Comparison of ENCODE assay signal across 12 mouse cellular contexts in genomic region chr4:102913700-102914327, GRCm38 (mm10).
DNase-seq lines count a peak whose midpoint lies in the region; ATAC-seq and TF ChIP-seq lines count a peak whose summit lies in the region.
"Had no signal": no experiment of that assay in that cellular context is flagged by ENCODE, and none has a peak within 500 bp of the region (broad histone marks: within the 10 kb centered on the region; RNA-seq: fewer than 3 reads in every experiment).

No protein-coding gene starts in this region.

- H3K79me2 ChIP-seq in heart, adult 2 months (replicated peaks; ENCODE audit: control insufficient read depth, insufficient read depth, low read length), result no peaks in the 10 kb centered on the region

- no peak overlapping the region for H3K4me3 ChIP-seq in heart, adult 2 months
- H3K4me3 ChIP-seq in heart, embryonic 11.5 days (ENCODE audit: low read depth, low read length), result no peak overlapping the region
- H3K4me3 ChIP-seq in midbrain, postnatal 0 days (ENCODE audit: low read depth, low read length), result no peak overlapping the region
- no peak overlapping the region for H3K4me3 ChIP-seq in midbrain, embryonic 13.5 days (replicated peaks)
- H3K4me3 ChIP-seq: limb, embryonic 12.5 days; megakaryocyte, embryonic 14.5 days had no signal

- no peaks in the 10 kb centered on the region for H3K36me3 ChIP-seq in heart, adult 2 months (ENCODE audit: control insufficient read depth, insufficient read depth, low read length)
- H3K36me3 ChIP-seq in heart, embryonic 11.5 days (ENCODE audit: control insufficient read depth, insufficient read depth, low read length), result no peaks in the 10 kb centered on the region
- peaks cover 2% of the 10 kb centered on the region; the same call in 1 of the 2 replicates for H3K36me3 ChIP-seq in midbrain, postnatal 0 days (ENCODE audit: insufficient read depth, low read length)
- peaks cover 5% of the 10 kb centered on the region; the same call in 1 of the 2 replicates for H3K36me3 ChIP-seq in midbrain, embryonic 13.5 days
- H3K36me3 ChIP-seq: limb, embryonic 12.5 days had no signal

- intact Hi-C loops in heart, adult 2 months (cut with DNase I), result no loop called here

- TF ChIP-seq POLR2A in heart, adult 2 months (IDR thresholded peaks at IDR 0.05; ENCODE audit: insufficient read depth, low read depth, low read length), result no peak

- no peak for DNase-seq in heart, adult 2 months
- no peak for DNase-seq in midbrain, postnatal 0 days (ENCODE audit: low spot score)
- DNase-seq in induced T-regulatory cell, adult 2 months (ENCODE audit: low read depth), result peak; percentile 29
- DNase-seq in thymus, postnatal 4 days, result peak; percentile 40
- DNase-seq in retina, embryonic 14.5 days (ENCODE audit: low spot score), result no peak
- DNase-seq: gastrocnemius, postnatal 36 days; right cerebral cortex, postnatal 14 days had no signal

- H3K4me2 ChIP-seq in heart, embryonic 11.5 days, result no peak overlapping the region
- no peak overlapping the region for H3K4me2 ChIP-seq in midbrain, postnatal 0 days (ENCODE audit: low read depth, low read length, poor library complexity, severe bottlenecking)
- no peak overlapping the region for H3K4me2 ChIP-seq in midbrain, embryonic 13.5 days (replicated peaks)
- H3K4me2 ChIP-seq: limb, embryonic 12.5 days had no signal

- no peak overlapping the region for H3K9ac ChIP-seq in heart, adult 2 months (ENCODE audit: low read depth, low read length)
- H3K9ac ChIP-seq in heart, embryonic 11.5 days (ENCODE audit: low read depth, low read length), result no peak overlapping the region
- H3K9ac ChIP-seq in midbrain, postnatal 0 days (replicated peaks; ENCODE audit: low read length, poor library complexity, severe bottlenecking), result no peak overlapping the region
- H3K9ac ChIP-seq in midbrain, embryonic 13.5 days (replicated peaks), result no peak overlapping the region
- H3K9ac ChIP-seq: limb, embryonic 12.5 days had no signal

- no peak for TF ChIP-seq EP300 in heart, adult 2 months (IDR thresholded peaks at IDR 0.05; ENCODE audit: insufficient read depth, low read depth, low read length)

- H3K4me1 ChIP-seq in heart, adult 2 months (ENCODE audit: control insufficient read depth, insufficient read depth, low read length), result no peaks in the 10 kb centered on the region
- no peaks in the 10 kb centered on the region for H3K4me1 ChIP-seq in heart, embryonic 11.5 days (ENCODE audit: control insufficient read depth, insufficient read depth, low read length)
- no peaks in the 10 kb centered on the region for H3K4me1 ChIP-seq in midbrain, postnatal 0 days (ENCODE audit: insufficient read depth, low read length)
- H3K4me1 ChIP-seq in midbrain, embryonic 13.5 days (replicated peaks), result no peaks in the 10 kb centered on the region
- H3K4me1 ChIP-seq: limb, embryonic 12.5 days; megakaryocyte, embryonic 14.5 days had no signal

- no peak for ATAC-seq in heart, embryonic 11.5 days (replicated peaks; ENCODE audit: insufficient number of reproducible peaks, low FRiP score, low TSS enrichment)
- no peak for ATAC-seq in midbrain, postnatal 0 days (ENCODE audit: low FRiP score)
- ATAC-seq in midbrain, embryonic 13.5 days, result no peak
- ATAC-seq in activated CD4-positive, CD25-positive, alpha-beta regulatory T cell, adult 4 months, result no peak

- TF ChIP-seq CTCF in heart, adult 2 months (IDR thresholded peaks at IDR 0.05), result 0 out of 2 replicates have a peak, but pooled peaks have one; percentile 4
- peak; percentile 44 for TF ChIP-seq CTCF in midbrain, postnatal 0 days (IDR thresholded peaks at IDR 0.05)

- H3K27ac ChIP-seq in heart, adult 2 months, result no peak overlapping the region
- H3K27ac ChIP-seq in heart, embryonic 11.5 days (ENCODE audit: low read depth, low read length), result no peak overlapping the region
- no peak overlapping the region for H3K27ac ChIP-seq in midbrain, postnatal 0 days (ENCODE audit: low read depth, low read length)
- H3K27ac ChIP-seq in midbrain, embryonic 13.5 days, result no peak overlapping the region
- H3K27ac ChIP-seq: limb, embryonic 12.5 days had no signal

- no peaks in the 10 kb centered on the region for H3K9me3 ChIP-seq in heart, embryonic 11.5 days (replicated peaks; ENCODE audit: control insufficient read depth, low read length)
- no peaks in the 10 kb centered on the region for H3K9me3 ChIP-seq in midbrain, postnatal 0 days (ENCODE audit: low read length)
- H3K9me3 ChIP-seq in midbrain, embryonic 13.5 days, result no peaks in the 10 kb centered on the region
- H3K9me3 ChIP-seq: limb, embryonic 12.5 days; megakaryocyte, embryonic 14.5 days had no signal

- 66% methylated on average over 5 of the region's 5 CpGs for WGBS in heart, adult 2 months
- WGBS in heart, embryonic 11.5 days (ENCODE audit: insufficient replicate concordance), result 65% methylated on average over 5 of the region's 5 CpGs
- WGBS in midbrain, postnatal 0 days, result 74% methylated on average over 5 of the region's 5 CpGs
- 72% methylated on average over 5 of the region's 5 CpGs for WGBS in midbrain, embryonic 13.5 days

- no peaks in the 10 kb centered on the region for H3K27me3 ChIP-seq in heart, adult 2 months (ENCODE audit: control insufficient read depth, insufficient read depth, low read length)
- H3K27me3 ChIP-seq in heart, embryonic 11.5 days (ENCODE audit: control insufficient read depth, insufficient read depth, low read length), result no peaks in the 10 kb centered on the region
- H3K27me3 ChIP-seq in midbrain, postnatal 0 days (ENCODE audit: insufficient read depth, low read length), result no peaks in the 10 kb centered on the region
- H3K27me3 ChIP-seq in midbrain, embryonic 13.5 days, result no peaks in the 10 kb centered on the region
- H3K27me3 ChIP-seq: megakaryocyte, embryonic 14.5 days had no signal

Comparison
In these comparisons a context has a peak if more than half of its experiments do, and no peak if none do; other contexts are left out.
1. DNase-seq: peak in induced T-regulatory cell, adult 2 months (single experiment) and thymus, postnatal 4 days (single experiment); none in heart, adult 2 months (0 of 2), midbrain, postnatal 0 days (single experiment) and retina, embryonic 14.5 days (single experiment).